Mouse (Mus musculus): ENCODE data around the gene Gm9508.

Gm9508 gene

GRCm38 (mm10) chr10:77670710-77671109 lies 26.3 kb downstream of the Gm9508 start:
- no peak for DNase-seq (ENCODE audit: extremely low read depth, low read depth)

- DNase-seq (ENCODE audit: extremely low read depth, low read depth) = no peak
Observed at GRCm38 (mm10) chr10:77667402-77667801, 29.6 kb downstream of the Gm9508 start.

GRCm38 (mm10) chr10:77666342-77666741 lies 30.7 kb downstream of the Gm9508 start:
- no peak for DNase-seq (ENCODE audit: extremely low read depth, low read depth)

GRCm38 (mm10) chr10:77663949-77664665 lies 32.9 kb downstream of the Gm9508 start:
- no peak for DNase-seq (ENCODE audit: extremely low read depth, low read depth)

- no peak for DNase-seq (ENCODE audit: extremely low read depth, low read depth)
Observed at GRCm38 (mm10) chr10:77658286-77658994, 38.6 kb downstream of the Gm9508 start.

- no peak for DNase-seq (ENCODE audit: extremely low read depth, low read depth)
Observed at GRCm38 (mm10) chr10:77652046-77652445, 45.0 kb downstream of the Gm9508 start.

GRCm38 (mm10) chr10:77647901-77648300 lies 49.1 kb downstream of the Gm9508 start:
- no peak for DNase-seq (ENCODE audit: extremely low read depth, low read depth)

- DNase-seq (ENCODE audit: extremely low read depth, low read depth) = no peak
Observed at GRCm38 (mm10) chr10:77647461-77647860, 49.6 kb downstream of the Gm9508 start.

Data from MEL-GATA-1-ER (cell line).